Mouse (Mus musculus): Measurements from ENCODE around the gene Myo1e. TPM values are rescaled to one million over a fixed set of nuclear protein-coding genes. Genes with fewer than 3 reads are reported as not detected.
A peak's percentile ranks its signal among the peaks of the same experiment; 100 is the strongest.

The Myo1e gene
- polyA plus RNA-seq, 1 experiment from 2014 or later: 20.6 TPM

DNA sequence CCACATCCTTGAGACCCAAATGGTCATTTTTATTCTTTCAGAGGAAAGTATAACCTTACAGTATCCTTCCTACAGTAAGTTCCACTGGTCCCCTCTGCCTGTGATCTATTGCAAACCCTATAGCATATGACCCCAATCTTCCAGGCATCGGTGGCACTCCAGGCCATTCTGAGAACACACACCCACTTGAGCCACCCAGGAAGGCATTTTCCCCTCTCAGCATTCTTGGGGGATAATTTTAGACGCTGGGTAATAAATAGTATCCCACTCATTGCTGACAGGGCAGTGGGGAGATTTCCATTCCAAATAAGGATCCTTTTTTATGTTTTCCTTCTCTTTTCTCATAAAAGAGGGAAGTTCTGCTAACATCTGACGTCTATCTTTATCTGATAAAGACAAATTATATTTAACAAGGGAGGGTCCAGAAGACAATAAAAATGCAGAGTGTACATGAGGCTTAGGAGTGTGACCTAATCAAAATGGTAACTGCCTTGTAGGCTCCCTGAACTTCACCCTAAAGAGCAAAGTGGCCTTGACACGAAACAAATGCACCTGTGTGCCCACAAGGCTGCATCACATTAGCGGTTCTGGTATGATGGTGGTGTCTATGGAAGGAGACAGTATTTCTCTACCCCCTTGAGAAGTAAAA is 121.2 kb downstream of the Myo1e start:
- H3K9me3 ChIP-seq (ENCODE audit: control insufficient read depth, low read length): no peaks in the 10 kb centered on the region
- WGBS: 69% methylated on average over 5 of the region's 5 CpGs
- no peaks in the 10 kb centered on the region for H3K27me3 ChIP-seq (ENCODE audit: control insufficient read depth, insufficient read depth, low read length)
- no peak overlapping the region for H3K4me2 ChIP-seq (replicated peaks; ENCODE audit: low read depth, low read length)
- H3K4me3 ChIP-seq (ENCODE audit: low read length): no peak overlapping the region
- H3K9ac ChIP-seq (ENCODE audit: low read depth, low read length): no peak overlapping the region
- no peak for ATAC-seq (ENCODE audit: low FRiP score, low TSS enrichment)
- H3K4me1 ChIP-seq (ENCODE audit: control insufficient read depth, insufficient read depth, low read length): no peaks in the 10 kb centered on the region
- H3K27ac ChIP-seq (ENCODE audit: low read depth, low read length): no peak overlapping the region
- H3K36me3 ChIP-seq (ENCODE audit: control insufficient read depth, insufficient read depth, low read length): no peaks in the 10 kb centered on the region

DNA sequence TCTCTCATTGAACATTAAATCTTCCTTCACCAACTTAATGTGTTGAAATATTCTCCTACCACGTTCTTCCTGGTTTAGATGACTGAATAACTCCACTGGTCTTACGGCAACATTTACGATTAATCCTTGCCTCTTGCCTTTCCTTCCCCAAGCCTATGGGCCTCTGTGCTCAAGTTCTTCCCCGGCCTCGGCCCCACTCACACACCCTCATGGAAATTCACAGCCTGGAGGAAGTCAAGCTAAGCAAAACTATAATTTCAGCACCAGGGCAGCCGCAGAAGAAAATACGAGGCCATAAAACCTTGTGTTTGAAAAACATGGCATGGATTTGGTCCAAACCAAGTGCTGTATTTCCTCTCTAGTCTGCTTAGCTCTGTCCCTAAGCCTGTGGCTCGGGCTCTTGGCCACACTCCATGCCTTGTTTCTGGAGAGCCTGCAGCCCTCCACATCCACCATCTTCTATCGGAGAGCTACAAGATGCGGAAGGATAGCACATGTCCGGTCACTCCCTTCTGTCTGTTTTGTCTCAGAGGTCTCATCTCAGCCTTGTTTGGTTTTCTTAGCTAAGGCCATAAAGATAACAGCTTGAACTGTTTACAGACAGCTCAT is 124.7 kb downstream of the Myo1e start:
- Histone ChIP-seq H3K4me3 (ENCODE audit: low read length) (no peak overlapping the region), H3K27me3 (ENCODE audit: control insufficient read depth, insufficient read depth, low read length) (no peaks in the 10 kb centered on the region), H3K9me3 (ENCODE audit: control insufficient read depth, low read length) (no peaks in the 10 kb centered on the region), H3K9ac (ENCODE audit: low read depth, low read length) (no peak overlapping the region), H3K27ac (ENCODE audit: low read depth, low read length) (no peak overlapping the region), H3K4me1 (ENCODE audit: control insufficient read depth, insufficient read depth, low read length) (no peaks in the 10 kb centered on the region), H3K36me3 (ENCODE audit: control insufficient read depth, insufficient read depth, low read length) (0 out of 2 replicates have a peak, but pooled peaks cover 5% of the 10 kb centered on the region), H3K4me2 (replicated peaks; ENCODE audit: low read depth, low read length) (no peak overlapping the region)
- ATAC-seq (ENCODE audit: low FRiP score, low TSS enrichment): peak; percentile 66; the same call in 1 of the 2 replicates
- 32% methylated on average over 11 of the region's 11 CpGs for WGBS

DNA sequence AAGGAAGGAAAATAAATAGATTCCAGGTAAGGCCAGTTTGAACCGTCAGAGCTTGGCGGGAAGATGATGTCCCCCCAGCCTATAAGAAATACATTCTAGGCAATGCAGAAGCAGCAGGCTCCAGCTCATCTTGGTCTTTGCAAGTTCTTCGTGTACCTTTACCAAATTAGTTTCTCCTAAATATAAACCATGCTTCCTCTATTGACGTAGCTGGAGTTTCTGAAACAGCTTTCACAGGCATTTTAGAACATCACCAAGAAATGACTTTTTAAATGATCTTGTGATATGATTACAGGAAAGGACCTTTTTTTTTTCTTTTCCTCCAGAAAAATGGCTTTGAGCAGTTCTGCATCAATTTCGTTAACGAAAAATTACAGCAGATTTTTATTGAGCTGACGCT is 131.2 kb downstream of the Myo1e start:
- Histone ChIP-seq H3K4me1 (ENCODE audit: control insufficient read depth, insufficient read depth, low read length) (no peaks in the 10 kb centered on the region), H3K27ac (ENCODE audit: low read depth, low read length) (no peak overlapping the region), H3K27me3 (ENCODE audit: control insufficient read depth, insufficient read depth, low read length) (no peaks in the 10 kb centered on the region), H3K4me2 (replicated peaks; ENCODE audit: low read depth, low read length) (no peak overlapping the region), H3K36me3 (ENCODE audit: control insufficient read depth, insufficient read depth, low read length) (peaks cover 15% of the 10 kb centered on the region), H3K4me3 (ENCODE audit: low read length) (no peak overlapping the region), H3K9me3 (ENCODE audit: control insufficient read depth, low read length) (no peaks in the 10 kb centered on the region), H3K9ac (ENCODE audit: low read depth, low read length) (no peak overlapping the region)
- no peak for ATAC-seq (ENCODE audit: low FRiP score, low TSS enrichment)
- 82% methylated on average over 7 of the region's 7 CpGs for WGBS

DNA sequence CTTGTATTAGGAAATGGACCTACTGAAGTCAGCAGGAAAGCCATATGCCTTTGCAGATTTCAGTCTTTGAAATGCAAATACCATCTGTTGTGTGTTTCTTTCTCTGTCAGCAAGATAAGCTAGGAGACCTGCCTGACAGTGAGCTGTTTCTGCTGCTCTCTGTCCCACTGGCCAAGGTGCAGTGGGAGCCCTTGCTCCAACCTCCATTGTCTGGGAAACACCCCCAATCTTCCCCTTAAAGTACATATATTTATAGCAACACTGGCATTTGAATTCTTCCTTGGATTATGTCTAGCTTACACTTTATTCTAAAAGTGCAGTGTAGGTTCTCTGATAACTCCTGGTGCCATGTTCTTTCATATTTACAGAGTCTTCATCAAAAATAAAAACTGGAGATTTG is 131.7 kb downstream of the Myo1e start:
- no peaks in the 10 kb centered on the region for H3K9me3 ChIP-seq (ENCODE audit: control insufficient read depth, low read length)
- no peak overlapping the region for H3K9ac ChIP-seq (ENCODE audit: low read depth, low read length)
- ATAC-seq (ENCODE audit: low FRiP score, low TSS enrichment): no peak
- peaks cover 15% of the 10 kb centered on the region for H3K36me3 ChIP-seq (ENCODE audit: control insufficient read depth, insufficient read depth, low read length)
- no peaks in the 10 kb centered on the region for H3K4me1 ChIP-seq (ENCODE audit: control insufficient read depth, insufficient read depth, low read length)
- no peaks in the 10 kb centered on the region for H3K27me3 ChIP-seq (ENCODE audit: control insufficient read depth, insufficient read depth, low read length)
- H3K4me3 ChIP-seq (ENCODE audit: low read length): no peak overlapping the region
- no peak overlapping the region for H3K4me2 ChIP-seq (replicated peaks; ENCODE audit: low read depth, low read length)
- H3K27ac ChIP-seq (ENCODE audit: low read depth, low read length): no peak overlapping the region

DNA sequence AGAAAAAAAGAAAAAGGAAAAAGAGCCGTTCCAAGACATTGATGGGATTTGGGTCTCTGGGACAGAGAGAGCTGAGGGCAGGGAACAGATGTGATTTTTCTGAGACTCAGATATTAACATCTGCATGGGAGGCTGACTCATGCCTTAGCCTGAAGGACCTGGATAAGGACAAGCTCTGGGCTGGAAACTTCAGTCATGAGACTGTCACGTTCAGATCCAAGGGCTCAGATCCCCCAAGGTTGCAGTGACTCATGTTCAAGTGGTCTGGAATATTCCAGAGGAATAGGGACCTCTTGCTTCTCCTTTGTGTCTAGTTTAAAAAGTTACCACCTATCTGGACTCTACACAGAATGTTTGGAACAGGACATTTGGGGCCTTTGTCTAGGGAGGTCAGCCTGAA is 142.1 kb downstream of the Myo1e start:
- Histone ChIP-seq H3K4me2 (replicated peaks; ENCODE audit: low read depth, low read length) (no peak overlapping the region), H3K4me3 (ENCODE audit: low read length) (no peak overlapping the region), H3K4me1 (ENCODE audit: control insufficient read depth, insufficient read depth, low read length) (no peaks in the 10 kb centered on the region), H3K27me3 (ENCODE audit: control insufficient read depth, insufficient read depth, low read length) (no peaks in the 10 kb centered on the region), H3K9ac (ENCODE audit: low read depth, low read length) (no peak overlapping the region), H3K36me3 (ENCODE audit: control insufficient read depth, insufficient read depth, low read length) (peaks cover 5% of the 10 kb centered on the region; the same call in 1 of the 2 replicates), H3K27ac (ENCODE audit: low read depth, low read length) (no peak overlapping the region), H3K9me3 (ENCODE audit: control insufficient read depth, low read length) (no peaks in the 10 kb centered on the region)
- 91% methylated on average over 2 of the region's 2 CpGs for WGBS
- no peak for ATAC-seq (ENCODE audit: low FRiP score, low TSS enrichment)

DNA sequence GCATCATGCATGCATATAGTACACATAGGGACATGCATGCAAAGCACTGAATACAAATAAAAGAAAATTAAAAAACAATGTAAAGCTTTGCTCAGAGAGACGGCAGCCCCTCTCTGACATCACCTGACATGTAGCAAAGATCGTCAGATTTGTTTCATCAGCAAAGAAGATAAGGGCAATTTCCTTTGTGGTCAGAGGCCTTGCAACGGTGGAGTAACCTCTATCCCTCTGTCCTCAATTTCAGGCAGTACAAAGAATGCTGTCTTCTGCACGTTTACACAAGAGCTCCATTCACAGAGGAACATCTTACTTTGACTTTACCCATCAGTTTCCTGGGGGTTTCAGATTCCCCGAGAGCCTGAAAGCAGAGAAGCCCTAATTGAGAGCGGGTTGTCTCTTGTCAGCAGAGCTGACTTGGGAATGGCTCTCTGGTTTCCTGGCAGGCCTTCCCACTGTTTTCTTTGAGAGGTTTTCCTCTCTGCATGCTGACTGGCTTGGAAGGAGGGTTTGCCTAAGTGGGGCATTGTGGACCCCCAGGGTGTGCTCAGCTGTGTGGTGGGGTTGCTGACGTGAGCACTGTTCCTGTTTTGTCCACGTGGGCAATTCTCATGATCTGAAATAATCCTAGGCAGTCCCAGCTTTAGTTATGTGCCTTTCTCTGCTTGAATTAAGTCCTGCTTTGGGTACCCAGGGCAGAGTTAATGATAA is 144.6 kb downstream of the Myo1e start:
- no peak overlapping the region for H3K9ac ChIP-seq (ENCODE audit: low read depth, low read length)
- no peak overlapping the region for H3K27ac ChIP-seq (ENCODE audit: low read depth, low read length)
- H3K36me3 ChIP-seq (ENCODE audit: control insufficient read depth, insufficient read depth, low read length): peaks cover 5% of the 10 kb centered on the region; the same call in 1 of the 2 replicates
- 29% methylated on average over 8 of the region's 8 CpGs for whole genome bisulfite sequencing
- H3K4me1 ChIP-seq (ENCODE audit: control insufficient read depth, insufficient read depth, low read length): 0 out of 2 replicates have a peak, but pooled peaks cover 6% of the 10 kb centered on the region
- ATAC-seq (ENCODE audit: low FRiP score, low TSS enrichment): no peak; the same call in 1 of the 2 replicates
- no peaks in the 10 kb centered on the region for H3K27me3 ChIP-seq (ENCODE audit: control insufficient read depth, insufficient read depth, low read length)
- H3K4me2 ChIP-seq (replicated peaks; ENCODE audit: low read depth, low read length): no peak overlapping the region
- no peaks in the 10 kb centered on the region for H3K9me3 ChIP-seq (ENCODE audit: control insufficient read depth, low read length)
- H3K4me3 ChIP-seq (ENCODE audit: low read length): no peak overlapping the region

DNA sequence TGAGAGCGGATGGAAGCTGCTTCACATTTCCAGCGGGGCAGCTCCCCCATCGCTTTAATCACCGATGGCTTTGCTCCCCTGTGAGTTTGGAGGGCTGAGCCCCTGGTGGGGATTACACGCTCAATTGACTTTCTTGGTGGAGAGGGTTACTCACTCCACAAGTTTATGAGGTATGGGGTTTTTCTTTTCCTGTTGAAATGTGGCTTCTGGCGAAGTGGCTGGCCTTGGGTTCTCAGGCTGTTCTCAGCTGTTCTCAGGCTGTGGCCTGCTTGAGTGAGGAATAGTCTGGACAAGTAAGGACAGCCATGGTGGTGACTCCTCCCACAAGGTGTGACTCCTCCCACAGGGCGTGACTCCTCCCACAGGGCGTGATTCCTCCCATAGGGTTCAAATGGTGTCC is 149.1 kb downstream of the Myo1e start:
- WGBS: 25% methylated on average over 8 of the region's 8 CpGs
- Histone ChIP-seq H3K9ac (ENCODE audit: low read depth, low read length) (no peak overlapping the region), H3K4me2 (replicated peaks; ENCODE audit: low read depth, low read length) (no peak overlapping the region), H3K9me3 (ENCODE audit: control insufficient read depth, low read length) (no peaks in the 10 kb centered on the region), H3K36me3 (ENCODE audit: control insufficient read depth, insufficient read depth, low read length) (peaks cover 10% of the 10 kb centered on the region), H3K4me3 (ENCODE audit: low read length) (no peak overlapping the region), H3K27ac (ENCODE audit: low read depth, low read length) (peak overlapping the region; percentile 75), H3K4me1 (ENCODE audit: control insufficient read depth, insufficient read depth, low read length) (0 out of 2 replicates have a peak, but pooled peaks cover 10% of the 10 kb centered on the region), H3K27me3 (ENCODE audit: control insufficient read depth, insufficient read depth, low read length) (no peaks in the 10 kb centered on the region)
- peak; percentile 90 for ATAC-seq (ENCODE audit: low FRiP score, low TSS enrichment)

DNA sequence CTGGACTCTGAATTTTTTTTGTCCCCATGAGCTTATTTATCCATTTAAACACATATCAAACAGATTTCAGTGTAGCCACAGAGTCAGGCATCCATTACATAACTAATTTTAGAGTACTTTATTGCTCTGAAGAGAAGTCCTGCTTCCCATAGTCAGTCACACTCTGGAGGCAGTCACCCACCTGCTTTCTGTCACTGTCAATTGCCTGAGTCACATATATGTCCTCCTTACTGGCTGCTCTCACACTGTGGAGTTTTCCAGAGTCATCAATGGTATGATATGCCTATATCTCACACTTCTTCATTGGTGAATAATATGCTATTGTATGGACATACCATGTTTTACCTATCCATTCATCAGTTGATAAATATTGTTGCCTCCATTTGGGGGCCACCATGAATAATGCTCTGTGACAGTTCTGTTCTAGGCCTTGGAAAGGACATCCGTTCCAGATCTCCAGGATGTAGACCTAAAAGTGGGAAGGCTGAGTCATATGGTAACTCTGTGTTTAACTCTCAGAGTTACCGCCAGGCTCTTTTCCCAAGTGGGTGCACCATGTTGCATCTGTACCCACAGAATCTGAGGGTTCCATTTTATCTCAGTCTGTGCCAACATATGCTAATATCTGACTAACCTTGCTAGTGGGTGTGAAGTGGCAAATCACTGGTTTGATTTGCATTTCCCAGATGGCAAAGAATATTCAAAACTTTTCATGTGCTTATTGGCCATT is 152.4 kb downstream of the Myo1e start:
- H3K4me3 ChIP-seq (ENCODE audit: low read length): no peak overlapping the region
- 0 out of 2 replicates have a peak, but pooled peaks cover 10% of the 10 kb centered on the region for H3K4me1 ChIP-seq (ENCODE audit: control insufficient read depth, insufficient read depth, low read length)
- ATAC-seq (ENCODE audit: low FRiP score, low TSS enrichment): no peak
- H3K36me3 ChIP-seq (ENCODE audit: control insufficient read depth, insufficient read depth, low read length): peaks cover 10% of the 10 kb centered on the region
- H3K9ac ChIP-seq (ENCODE audit: low read depth, low read length): no peak overlapping the region
- no peaks in the 10 kb centered on the region for H3K27me3 ChIP-seq (ENCODE audit: control insufficient read depth, insufficient read depth, low read length)
- no peak overlapping the region for H3K27ac ChIP-seq (ENCODE audit: low read depth, low read length)
- WGBS: 100% methylated on average over 2 of the region's 2 CpGs
- no peak overlapping the region for H3K4me2 ChIP-seq (replicated peaks; ENCODE audit: low read depth, low read length)
- no peaks in the 10 kb centered on the region for H3K9me3 ChIP-seq (ENCODE audit: control insufficient read depth, low read length)

Measured in kidney, embryonic 14.5 days (tissue).